Mouse (Mus musculus) bone marrow macrophage, adult 2 months (primary cell): ENCODE results near the gene Xdh. TPM values are rescaled to one million over a fixed set of nuclear protein-coding genes. Genes with fewer than 3 reads are reported as not detected.

ENCODE experiments used
- H3K27ac ChIP-seq: 2 replicates; pipeline ENCODE4 v1.5.1; 2012; ENCODE audit warnings: low read depth, low read length; ENCODE audit not compliant: insufficient read depth
- H3K4me1 ChIP-seq: 2 replicates; pipeline ENCODE4 v1.6.1; 2012; ENCODE audit warnings: low read length; ENCODE audit not compliant: control insufficient read depth, insufficient read depth
- H3K4me3 ChIP-seq: 2 replicates; pipeline ENCODE4 v1.5.1; 2012; ENCODE audit warnings: mild to moderate bottlenecking, low read length, moderate library complexity; ENCODE audit not compliant: insufficient read depth
- CTCF ChIP-seq: IDR thresholded peaks from 2 replicates; pipeline ENCODE4 v1.5.1; 2012; ENCODE audit warnings: low read depth, mild to moderate bottlenecking, low read length, moderate library complexity
- POLR2A ChIP-seq: IDR thresholded peaks from 2 replicates; pipeline ENCODE4 v1.6.1; 2012; ENCODE audit warnings: mild to moderate bottlenecking, low read depth, low read length, borderline replicate concordance
- polyA plus RNA-seq: library from polyadenylated mRNA; stranded (reverse); fragments of >200 nt; gene quantifications from 2 replicates; pipeline ENCODE4 v1.2.4, GENCODE M21; 2012; ENCODE audit not compliant: missing spikeins, insufficient read depth, insufficient read length

Xdh gene
- polyA plus RNA-seq, 1 experiment: 187 TPM

- Histone ChIP-seq H3K4me1 (peaks cover 4% of the 10 kb centered on the region; the same call in 1 of the 2 replicates), H3K4me3 (no peak overlapping the region), H3K27ac (no peak overlapping the region)
- TF ChIP-seq POLR2A: no peak
- no peak for TF ChIP-seq CTCF
Measured at GRCm38 (mm10) chr17:73917713-73918112, 32.3 kb downstream of the Xdh start.

- Histone ChIP-seq H3K4me1 (peaks cover 4% of the 10 kb centered on the region; the same call in 1 of the 2 replicates), H3K4me3 (no peak overlapping the region), H3K27ac (no peak overlapping the region)
- TF ChIP-seq CTCF (no peak), POLR2A (no peak)
Measured at GRCm38 (mm10) chr17:73914730-73915129, 35.3 kb downstream of the Xdh start.

DNA sequence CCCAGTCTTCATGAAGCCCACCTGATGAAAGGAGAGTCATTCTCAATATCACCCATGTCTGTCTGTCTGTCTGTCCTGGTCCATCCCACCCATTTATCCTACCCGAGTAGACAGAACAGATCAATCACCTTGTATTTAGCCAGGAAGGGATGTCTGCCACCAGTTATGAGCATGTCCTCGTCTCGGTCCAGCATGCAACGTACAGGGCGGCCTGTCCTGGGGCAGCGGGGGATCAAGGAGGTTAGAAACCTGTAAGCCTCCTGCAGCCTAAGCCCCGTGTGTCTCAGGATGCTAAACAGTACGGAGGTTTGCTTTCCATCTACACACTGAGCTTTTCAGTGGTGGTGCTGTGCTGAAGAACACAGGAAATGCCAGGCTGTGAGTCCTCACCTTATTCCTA is 43.9 kb downstream of the Xdh start:
- Histone ChIP-seq H3K4me3 (no peak overlapping the region), H3K27ac (no peak overlapping the region)
- TF ChIP-seq CTCF (no peak), POLR2A (no peak)

GRCm38 (mm10) chr17:73905043-73905750 is 44.8 kb downstream of the Xdh start:
- TF ChIP-seq CTCF (no peak), POLR2A (no peak)
- no peak overlapping the region for H3K4me3 ChIP-seq
- H3K4me1 ChIP-seq: no peaks in the 10 kb centered on the region
- H3K27ac ChIP-seq: no peak overlapping the region

More for the DNA sequence above, 43.9 kb downstream of the Xdh start:
- H3K4me1 ChIP-seq: no peaks in the 10 kb centered on the region

- H3K4me1 ChIP-seq: no peaks in the 10 kb centered on the region
- no peak overlapping the region for H3K4me3 ChIP-seq
- H3K27ac ChIP-seq: no peak overlapping the region
- TF ChIP-seq CTCF (no peak), POLR2A (no peak)
Measured at GRCm38 (mm10) chr17:73903121-73903520, 46.9 kb downstream of the Xdh start.

- Histone ChIP-seq H3K4me3 (no peak overlapping the region), H3K27ac (no peak overlapping the region), H3K4me1 (no peaks in the 10 kb centered on the region)
- TF ChIP-seq POLR2A: no peak
- TF ChIP-seq CTCF: no peak
Measured at GRCm38 (mm10) chr17:73902234-73902636, 47.8 kb downstream of the Xdh start.

DNA sequence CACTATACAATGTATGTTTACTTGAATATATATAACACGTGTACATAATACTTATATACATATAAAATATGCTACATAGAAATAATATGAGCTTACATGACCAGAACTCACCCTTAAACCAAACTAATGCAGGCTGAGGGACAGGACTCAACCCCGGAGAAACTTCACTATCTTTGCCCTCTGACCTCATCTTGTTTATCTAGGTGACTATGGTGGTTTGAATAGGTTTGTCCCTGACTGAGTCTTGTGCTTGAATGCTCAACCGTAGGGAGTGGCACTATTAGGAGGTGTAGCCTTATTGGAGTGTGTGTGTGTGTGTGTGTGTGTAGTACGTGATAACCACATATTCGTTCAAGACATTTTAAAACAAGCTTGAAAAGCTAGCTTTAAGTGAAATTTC is 55.6 kb downstream of the Xdh start:
- no peaks in the 10 kb centered on the region for H3K4me1 ChIP-seq
- H3K27ac ChIP-seq: no peak overlapping the region
- no peak overlapping the region for H3K4me3 ChIP-seq
- no peak for TF ChIP-seq POLR2A

DNA sequence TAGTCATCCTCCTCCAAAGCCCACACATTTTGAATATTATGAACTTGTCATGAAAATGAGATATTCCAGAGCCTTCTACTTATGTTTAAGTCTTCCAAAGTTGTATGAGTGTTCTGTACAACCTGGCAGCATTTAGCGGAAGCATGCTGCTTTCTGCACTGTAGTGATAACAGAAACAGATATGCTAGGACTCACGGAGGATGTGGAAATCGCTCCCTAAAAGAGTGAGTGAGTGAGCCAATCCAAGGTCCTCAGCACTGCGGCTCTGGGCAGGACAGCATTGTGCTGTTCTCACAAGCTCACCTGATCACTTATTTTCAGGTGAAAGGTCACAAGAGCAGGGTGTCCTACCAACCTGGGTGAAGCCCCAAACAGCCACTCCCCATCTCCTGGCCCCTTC is 56.2 kb downstream of the Xdh start:
- TF ChIP-seq POLR2A: no peak
- TF ChIP-seq CTCF: no peak
- Histone ChIP-seq H3K27ac (no peak overlapping the region), H3K4me1 (no peaks in the 10 kb centered on the region), H3K4me3 (no peak overlapping the region)

- H3K27ac ChIP-seq: no peak overlapping the region
- no peaks in the 10 kb centered on the region for H3K4me1 ChIP-seq
- H3K4me3 ChIP-seq: no peak overlapping the region
- no peak for TF ChIP-seq CTCF
- no peak for TF ChIP-seq POLR2A
Measured at GRCm38 (mm10) chr17:73893207-73893606, 56.8 kb downstream of the Xdh start.

DNA sequence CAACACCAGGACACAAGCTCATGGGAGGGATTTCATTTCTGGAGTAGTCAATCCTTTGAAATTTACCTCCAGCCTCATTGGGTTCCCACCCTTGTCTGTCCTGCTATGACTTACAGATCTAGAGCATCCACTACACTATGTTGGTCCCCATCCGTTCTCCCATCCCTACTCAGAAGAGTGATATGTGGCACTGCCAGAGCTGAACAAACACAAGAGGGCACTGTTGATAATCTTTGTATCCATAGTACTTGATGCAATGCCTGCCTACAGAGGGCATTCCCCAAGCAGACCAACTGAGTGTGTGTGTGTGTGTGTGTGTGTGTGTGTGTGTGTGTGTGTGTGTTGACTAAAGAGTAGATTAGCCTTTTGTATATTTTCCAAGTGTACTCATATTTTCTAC is 58.4 kb downstream of the Xdh start:
- H3K4me3 ChIP-seq: no peak overlapping the region
- TF ChIP-seq CTCF (no peak), POLR2A (no peak)
- H3K27ac ChIP-seq: no peak overlapping the region
- H3K4me1 ChIP-seq: no peaks in the 10 kb centered on the region
